Mouse (Mus musculus): ENCODE measurements around the gene Akap12. TPM values are rescaled to one million over a fixed set of nuclear protein-coding genes. Genes with fewer than 3 reads are reported as not detected.

Akap12 gene
- total RNA-seq, 2 experiments from 2014 or later, result 109 to 110 TPM

- no peak for DNase-seq (ENCODE audit: low spot score in 2 of 2)
These were observed 129.1 kb downstream of the Akap12 start for GRCm38 (mm10) chr10:4395321-4395720.

GRCm38 (mm10) chr10:4398058-4398457 is 131.9 kb downstream of the Akap12 start:
- DNase-seq (ENCODE audit: low spot score in 2 of 2), result no peak

GRCm38 (mm10) chr10:4404895-4405491 is 138.8 kb downstream of the Akap12 start:
- peak in 1 of 2 experiments; percentile 32 for DNase-seq (ENCODE audit: low spot score in 2 of 2)

DNA sequence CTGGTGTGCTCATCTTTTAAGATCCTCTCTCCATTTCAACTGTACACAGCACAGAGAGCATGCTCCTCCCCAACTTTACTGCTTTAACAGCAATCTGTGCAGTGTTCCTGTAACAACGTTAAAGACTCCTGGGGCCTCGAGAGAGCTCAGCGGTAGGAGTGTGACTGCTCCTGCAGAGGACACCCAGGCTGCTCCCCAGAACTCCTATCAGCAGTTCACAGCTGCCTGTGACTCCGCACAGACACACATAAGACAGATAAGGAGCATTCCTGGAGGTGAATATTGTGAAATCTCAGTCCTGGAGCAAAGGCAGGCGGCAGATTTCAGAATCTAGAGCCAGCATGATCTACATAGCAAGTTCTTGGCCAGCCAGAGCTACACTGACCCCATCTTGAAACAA is 139.3 kb downstream of the Akap12 start:
- no peak for DNase-seq (ENCODE audit: low spot score in 2 of 2)

DNA sequence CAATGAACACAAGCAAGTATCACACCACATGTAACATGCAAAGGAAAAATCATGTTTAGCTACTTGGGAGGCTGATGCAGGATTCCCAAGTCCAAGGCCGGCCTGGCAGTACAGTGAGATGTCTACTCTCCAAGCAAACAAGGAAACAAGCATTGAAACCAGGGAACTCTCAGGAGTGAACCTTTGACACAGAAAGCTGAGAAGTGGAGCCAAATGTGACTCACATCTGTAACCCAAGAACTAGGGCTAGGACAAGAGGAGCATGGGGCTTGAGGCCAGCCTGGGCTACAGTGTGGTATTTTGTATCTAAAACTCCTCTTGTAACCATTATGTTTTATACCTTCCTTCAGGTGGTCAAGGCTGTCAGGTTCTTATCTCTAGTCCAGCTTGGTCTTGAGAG is 141.0 kb downstream of the Akap12 start:
- DNase-seq (ENCODE audit: low spot score in 2 of 2), result no peak

Other genes starting within 250 kb of the Akap12 start
- gene Zbtb2, start 121.7 kb downstream of the Akap12 start, total RNA-seq (2021), result 1 to 10 TPM; 7.8 to 8.0 TPM
- 10 to 100 TPM; 24.6 to 34.3 TPM for gene Rmnd1, start 166.0 kb downstream of the Akap12 start, total RNA-seq (2021)
- 10 to 100 TPM; 11.1 to 12.5 TPM for gene Armt1, start 166.1 kb downstream of the Akap12 start, total RNA-seq (2021)
- under 1 TPM; 0.34 to 0.39 TPM for gene Ccdc170, start 216.1 kb downstream of the Akap12 start, total RNA-seq (2021)